Mouse (Mus musculus) kidney, postnatal 36 days (tissue): Measurements from ENCODE around the gene Gm5936.
"Not testable (repeated sequence)": the region's sequence is repeated elsewhere in the genome, so short reads cannot be mapped to it uniquely, and the experiment has no call there.

Experiments used
- DNase-seq, 2 experiments: peaks; one replicate each; pipeline ENCODE4 v3.0.0; 2021 to 2022; ENCODE audit warnings: mixed read lengths in 2 of 2

The Gm5936 gene

GRCm38 (mm10) chrX:74836842-74837522 lies at the start of gene Gm5936:
Gene Gm5936, plus strand, starts transcription at chrX:74837196.
- DNase-seq = peak in 1 of 2 experiments; percentile 9

GRCm38 (mm10) chrX:74856104-74856503 lies 19.1 kb downstream of the Gm5936 start:
- not testable (repeated sequence) for DNase-seq

DNA sequence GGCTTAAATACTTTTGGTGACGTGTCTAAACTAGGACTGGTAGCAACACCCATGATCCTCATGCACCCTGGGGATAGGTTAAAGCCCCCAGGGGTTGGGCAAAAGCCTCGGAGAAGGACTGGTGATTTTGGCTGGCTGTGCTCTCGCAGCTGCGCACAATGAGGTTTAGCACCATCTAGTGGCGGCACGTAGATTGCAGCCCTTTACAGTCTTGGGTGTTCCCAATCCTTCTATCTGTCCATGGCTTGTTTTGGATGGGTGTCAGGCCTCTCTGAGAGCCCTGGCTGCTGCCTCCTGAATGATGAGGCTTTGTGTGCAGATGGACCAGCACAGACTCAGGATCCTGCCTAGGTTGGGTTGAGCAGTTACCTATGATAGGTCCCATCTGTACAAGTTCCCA lies 43.1 kb downstream of the Gm5936 start:
- DNase-seq = peak; percentile 4 to 72
